Mouse (Mus musculus): ENCODE results near the gene Fam193a.

Fam193a gene

GRCm38 (mm10) chr5:34385616-34386015 is 15.9 kb downstream of the Fam193a start:
- DNase-seq: no peak

- no peak for DNase-seq
These were observed 17.0 kb downstream of the Fam193a start for GRCm38 (mm10) chr5:34386744-34387143.

- no peak for DNase-seq
These were observed 23.5 kb downstream of the Fam193a start for GRCm38 (mm10) chr5:34393251-34393650.

- no peak for DNase-seq
These were observed 25.6 kb downstream of the Fam193a start for GRCm38 (mm10) chr5:34395347-34395746.

- DNase-seq: no peak
These were observed 26.3 kb downstream of the Fam193a start for GRCm38 (mm10) chr5:34395850-34396540.

- no peak for DNase-seq
These were observed 28.1 kb downstream of the Fam193a start for GRCm38 (mm10) chr5:34397866-34398265.

GRCm38 (mm10) chr5:34398326-34398725 is 28.6 kb downstream of the Fam193a start:
- DNase-seq: no peak

GRCm38 (mm10) chr5:34407366-34407918 is 37.7 kb downstream of the Fam193a start:
- DNase-seq: no peak

GRCm38 (mm10) chr5:34409002-34409401 is 39.3 kb downstream of the Fam193a start:
- DNase-seq: no peak

GRCm38 (mm10) chr5:34410819-34411218 is 41.1 kb downstream of the Fam193a start:
- DNase-seq: no peak

- no peak for DNase-seq
These were observed 44.2 kb downstream of the Fam193a start for GRCm38 (mm10) chr5:34413921-34414320.

GRCm38 (mm10) chr5:34417251-34418008 is 47.7 kb downstream of the Fam193a start:
- DNase-seq: no peak

- DNase-seq: no peak
These were observed 49.5 kb downstream of the Fam193a start for GRCm38 (mm10) chr5:34419188-34419587.

- DNase-seq: no peak
These were observed 61.0 kb downstream of the Fam193a start for GRCm38 (mm10) chr5:34430776-34431175.

GRCm38 (mm10) chr5:34433786-34434185 is 64.1 kb downstream of the Fam193a start:
- DNase-seq: no peak

GRCm38 (mm10) chr5:34434241-34434640 is 64.5 kb downstream of the Fam193a start:
- no peak for DNase-seq

- DNase-seq: peak; percentile 31
These were observed 68.3 kb downstream of the Fam193a start for GRCm38 (mm10) chr5:34438052-34438451.

GRCm38 (mm10) chr5:34438659-34439058 is 68.9 kb downstream of the Fam193a start:
- DNase-seq: peak; percentile 9

GRCm38 (mm10) chr5:34439768-34440167 is 70.0 kb downstream of the Fam193a start:
- no peak for DNase-seq

GRCm38 (mm10) chr5:34441797-34442196 is 72.1 kb downstream of the Fam193a start:
- no peak for DNase-seq

GRCm38 (mm10) chr5:34446207-34446606 is 76.5 kb downstream of the Fam193a start:
- DNase-seq: no peak

GRCm38 (mm10) chr5:34458994-34459393 is 89.3 kb downstream of the Fam193a start:
- no peak for DNase-seq

GRCm38 (mm10) chr5:34461294-34461693 is 91.6 kb downstream of the Fam193a start:
- no peak for DNase-seq

GRCm38 (mm10) chr5:34461841-34462240 is 92.1 kb downstream of the Fam193a start:
- DNase-seq: no peak
